Mouse (Mus musculus) stomach, embryonic 16.5 days (tissue): ENCODE data around the gene Nkiras2. TPM values are rescaled to one million over a fixed set of nuclear protein-coding genes. Genes with fewer than 3 reads are reported as not detected.
"Not testable (repeated sequence)": the region's sequence is repeated elsewhere in the genome, so short reads cannot be mapped to it uniquely, and the experiment has no call there.

Experiments used
- ATAC-seq: fragments of 200-750 bp; cut with Nextera tagmentation; 2 replicates; pipeline ENCODE4 v1.8.0; 2017; ENCODE audit warnings: moderate number of reproducible peaks, moderate TSS enrichment; ENCODE audit not compliant: insufficient read depth, low FRiP score
- H3K27ac ChIP-seq: fragments of 300-500 bp; sonication (generic); 2 replicates; pipeline ENCODE4 v1.5.1; 2014; ENCODE audit warnings: low read length
- H3K27me3 ChIP-seq: fragments of 300-500 bp; sonication (generic); 2 replicates; pipeline ENCODE4 v1.6.1; 2014; ENCODE audit warnings: low read length, control low read depth, mixed read lengths; ENCODE audit not compliant: control insufficient read depth, insufficient read depth
- H3K36me3 ChIP-seq: fragments of 300-500 bp; sonication (generic); 2 replicates; pipeline ENCODE4 v1.6.1; 2014; ENCODE audit warnings: low read length; ENCODE audit not compliant: control insufficient read depth, insufficient read depth
- H3K4me1 ChIP-seq: fragments of 300-500 bp; sonication (generic); 2 replicates; pipeline ENCODE4 v1.6.1; 2014; ENCODE audit warnings: low read length, control low read depth, mixed read lengths; ENCODE audit not compliant: control insufficient read depth, insufficient read depth
- H3K4me2 ChIP-seq: fragments of 300-500 bp; sonication (generic); 2 replicates; pipeline ENCODE4 v1.6.1; 2014; ENCODE audit warnings: low read depth, low read length, mixed read lengths
- H3K4me3 ChIP-seq: fragments of 300-500 bp; sonication (generic); replicated peaks from 2 replicates; pipeline ENCODE4 v1.5.1; 2014; ENCODE audit warnings: mild to moderate bottlenecking, low read length
- H3K9ac ChIP-seq: fragments of 300-500 bp; sonication (generic); 2 replicates; pipeline ENCODE4 v1.6.1; 2014; ENCODE audit warnings: low read length
- H3K9me3 ChIP-seq: fragments of 300-500 bp; sonication (generic); replicated peaks from 2 replicates; pipeline ENCODE4 v1.6.1; 2016; ENCODE audit warnings: low read length, control low read depth; ENCODE audit not compliant: control insufficient read depth
- WGBS: fragments of 180-500 bp; shearing (Covaris S2); extraction: QIAGEN DNeasy Blood & Tissue Kit; methylation state at CpG from one replicate; pipeline ENCODE4 v1.1.7; 2014; 5-methylcytosine and 5-hydroxymethylcytosine counted together
- polyA plus RNA-seq: library from polyadenylated mRNA; unstranded; fragments of >200 nt; fragmentation: Nextera tagmentation; extraction: Ambion mirVana; gene quantifications from 2 replicates; pipeline ENCODE4 v1.2.1, GENCODE M21; 2015

The Nkiras2 gene
- polyA plus RNA-seq, 1 experiment from 2014 or later = 60.7 TPM

DNA sequence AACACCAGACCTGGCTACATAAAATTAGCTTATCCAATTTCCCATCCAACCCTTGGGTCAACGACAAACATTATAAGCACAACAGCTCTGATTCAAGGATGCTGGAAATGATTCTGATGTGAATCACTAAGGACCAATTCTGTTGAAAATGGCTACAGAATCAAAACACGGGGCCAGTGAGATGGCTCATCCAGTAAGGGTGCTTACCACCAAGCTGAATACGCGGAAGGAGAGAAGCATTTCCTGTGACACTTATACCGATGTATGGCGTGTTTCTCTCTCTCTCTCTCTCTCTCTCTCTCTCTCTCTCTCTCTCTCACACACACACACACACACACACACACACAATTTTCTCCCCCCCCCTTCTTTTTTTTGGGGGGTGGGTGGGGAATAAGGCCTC is 11.9 kb upstream of the Nkiras2 start:
- H3K4me2 ChIP-seq = no peak overlapping the region

GRCm38 (mm10) chr11:100608796-100609195 is 10.2 kb upstream of the Nkiras2 start:
- no peak overlapping the region for H3K9ac ChIP-seq
- no peak overlapping the region for H3K4me3 ChIP-seq
- H3K4me1 ChIP-seq = peaks cover 6% of the 10 kb centered on the region; the same call in 1 of the 2 replicates
- no peaks in the 10 kb centered on the region for H3K27me3 ChIP-seq
- H3K4me2 ChIP-seq = no peak overlapping the region
- no peak overlapping the region for H3K27ac ChIP-seq
- 62% methylated on average over 4 of the region's 4 CpGs for WGBS
- no peaks in the 10 kb centered on the region for H3K36me3 ChIP-seq
- ATAC-seq = no peak
- H3K9me3 ChIP-seq = no peaks in the 10 kb centered on the region

More for the DNA sequence above, 11.9 kb upstream of the Nkiras2 start:
- ATAC-seq = no peak
- H3K9me3 ChIP-seq = no peaks in the 10 kb centered on the region
- H3K36me3 ChIP-seq = no peaks in the 10 kb centered on the region
- H3K27ac ChIP-seq = no peak overlapping the region
- H3K4me1 ChIP-seq = peaks cover 6% of the 10 kb centered on the region; the same call in 1 of the 2 replicates
- H3K27me3 ChIP-seq = no peaks in the 10 kb centered on the region
- H3K4me3 ChIP-seq = no peak overlapping the region
- WGBS = 85% methylated on average over 6 of the region's 6 CpGs
- no peak overlapping the region for H3K9ac ChIP-seq

- Histone ChIP-seq H3K27ac (no peak overlapping the region), H3K4me1 (peaks cover 6% of the 10 kb centered on the region; the same call in 1 of the 2 replicates), H3K36me3 (no peaks in the 10 kb centered on the region), H3K4me3 (no peak overlapping the region), H3K27me3 (no peaks in the 10 kb centered on the region), H3K9ac (no peak overlapping the region), H3K4me2 (no peak overlapping the region), H3K9me3 (no peaks in the 10 kb centered on the region)
- no peak for ATAC-seq
- WGBS = 72% methylated on average over 5 of the region's 5 CpGs
Observed at GRCm38 (mm10) chr11:100609355-100609996, 9.6 kb upstream of the Nkiras2 start.

DNA sequence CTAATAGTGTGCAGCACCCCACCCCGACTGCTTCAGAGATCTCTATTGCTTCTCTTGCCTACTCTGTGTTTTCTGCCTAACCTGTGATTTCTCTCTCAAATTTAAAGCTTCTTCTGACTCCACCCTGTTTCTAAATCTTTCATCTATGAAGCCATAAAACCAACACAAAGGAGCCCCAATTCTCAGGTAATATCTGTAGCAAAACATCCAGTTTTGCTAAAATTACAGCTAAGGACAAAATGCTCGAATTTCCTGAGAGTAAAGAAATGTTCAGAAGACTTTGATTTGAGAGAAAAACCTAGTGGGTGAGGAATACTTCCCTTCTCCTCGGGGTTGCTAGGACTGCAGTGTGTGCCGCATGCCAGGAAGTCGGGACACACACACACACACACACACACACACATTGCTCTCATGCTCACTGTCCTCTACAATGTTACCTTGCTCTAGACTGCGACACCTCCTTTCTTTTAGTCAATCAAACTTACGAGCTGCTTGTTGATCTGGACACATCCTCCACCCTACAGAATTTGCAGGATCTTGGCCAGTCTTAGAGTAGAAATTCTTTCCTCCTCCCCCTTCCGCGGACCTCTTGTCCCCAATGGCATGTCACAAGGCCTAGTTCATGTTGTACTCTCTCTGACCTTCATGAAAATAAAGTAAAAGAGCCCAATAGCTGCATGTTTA is 8.9 kb upstream of the Nkiras2 start:
- Histone ChIP-seq H3K4me2 (no peak overlapping the region), H3K27ac (no peak overlapping the region), H3K9ac (no peak overlapping the region), H3K27me3 (no peaks in the 10 kb centered on the region), H3K9me3 (no peaks in the 10 kb centered on the region), H3K36me3 (no peaks in the 10 kb centered on the region), H3K4me3 (no peak overlapping the region), H3K4me1 (peaks cover 6% of the 10 kb centered on the region; the same call in 1 of the 2 replicates)
- 79% methylated on average over 9 of the region's 9 CpGs for WGBS
- ATAC-seq = no peak

- H3K9me3 ChIP-seq = no peaks in the 10 kb centered on the region
- no peaks in the 10 kb centered on the region for H3K36me3 ChIP-seq
- H3K9ac ChIP-seq = no peak overlapping the region
- no peak overlapping the region for H3K27ac ChIP-seq
- ATAC-seq = no peak
- peaks cover 9% of the 10 kb centered on the region; the same call in 1 of the 2 replicates for H3K4me1 ChIP-seq
- WGBS = 86% methylated on average over 6 of the region's 6 CpGs
- no peak overlapping the region for H3K4me3 ChIP-seq
- H3K27me3 ChIP-seq = no peaks in the 10 kb centered on the region
- H3K4me2 ChIP-seq = no peak overlapping the region
Observed at GRCm38 (mm10) chr11:100611627-100612026, 7.4 kb upstream of the Nkiras2 start.

DNA sequence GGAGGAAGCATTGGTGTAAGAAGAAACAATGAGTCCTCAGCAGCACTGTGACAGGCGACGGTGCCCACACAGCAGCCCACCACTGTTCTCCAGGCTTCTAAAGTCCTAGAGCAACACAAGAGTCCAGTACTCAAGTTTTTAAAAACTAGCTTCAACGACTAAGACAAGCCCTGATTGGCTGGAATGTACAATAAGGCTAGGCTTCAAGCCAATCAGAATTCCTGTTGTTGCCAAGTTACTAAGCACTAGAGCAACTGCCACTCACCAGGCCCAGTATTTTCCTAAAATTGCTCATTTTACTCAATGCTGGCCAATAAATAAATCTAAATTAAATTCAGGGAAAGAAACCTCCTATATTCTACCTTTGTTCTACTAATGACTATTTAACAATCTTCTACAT is 5.8 kb upstream of the Nkiras2 start:
- no peak overlapping the region for H3K4me3 ChIP-seq
- no peak for ATAC-seq
- peak overlapping the region; percentile 53; the same call in 1 of the 2 replicates for H3K27ac ChIP-seq
- peaks cover 20% of the 10 kb centered on the region for H3K4me1 ChIP-seq
- no peaks in the 10 kb centered on the region for H3K36me3 ChIP-seq
- H3K27me3 ChIP-seq = no peaks in the 10 kb centered on the region
- WGBS = 66% methylated on average over 3 of the region's 3 CpGs
- no peaks in the 10 kb centered on the region for H3K9me3 ChIP-seq
- 0 out of 2 replicates have a peak overlapping the region, but pooled peaks have one; percentile 43 for H3K9ac ChIP-seq
- 0 out of 2 replicates have a peak overlapping the region, but pooled peaks have one; percentile 9 for H3K4me2 ChIP-seq

GRCm38 (mm10) chr11:100616332-100616731 is 2.7 kb upstream of the Nkiras2 start:
- peaks cover 16% of the 10 kb centered on the region for H3K4me1 ChIP-seq
- no peak overlapping the region for H3K4me2 ChIP-seq
- no peak overlapping the region for H3K9ac ChIP-seq
- no peak overlapping the region for H3K27ac ChIP-seq
- H3K9me3 ChIP-seq = no peaks in the 10 kb centered on the region
- 82% methylated on average over 5 of the region's 5 CpGs for WGBS
- no peak for ATAC-seq
- H3K4me3 ChIP-seq = no peak overlapping the region
- H3K27me3 ChIP-seq = no peaks in the 10 kb centered on the region
- H3K36me3 ChIP-seq = no peaks in the 10 kb centered on the region

DNA sequence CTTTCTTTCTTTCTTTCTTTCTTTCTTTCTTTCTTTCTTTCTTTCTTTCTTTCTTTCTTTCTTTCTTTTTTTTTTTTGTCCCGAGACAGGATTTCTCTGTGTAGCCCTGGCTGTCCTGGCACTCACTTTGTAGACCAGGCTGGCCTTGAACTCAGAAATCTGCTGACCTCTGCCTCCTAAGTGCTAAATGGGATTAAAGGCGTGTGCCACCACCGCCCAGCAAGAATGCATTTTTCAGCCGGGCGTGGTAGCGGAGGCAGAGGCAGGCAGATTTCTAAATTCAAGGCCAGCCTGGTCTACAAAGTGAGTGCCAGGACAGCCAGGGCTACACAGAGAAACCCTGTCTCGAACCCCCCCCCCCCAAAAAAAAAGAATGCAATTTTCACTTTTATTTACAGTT is 2.2 kb upstream of the Nkiras2 start:
- not testable (repeated sequence) for H3K27me3 ChIP-seq, H3K36me3 ChIP-seq, H3K9me3 ChIP-seq, H3K4me3 ChIP-seq, ATAC-seq, H3K9ac ChIP-seq, H3K27ac ChIP-seq, H3K4me2 ChIP-seq
- peaks cover 16% of the 10 kb centered on the region for H3K4me1 ChIP-seq
- WGBS = 96% methylated on average over 7 of the region's 7 CpGs

- Histone ChIP-seq H3K27ac (no peak overlapping the region), H3K9me3 (no peaks in the 10 kb centered on the region), H3K9ac (0 out of 2 replicates have a peak overlapping the region, but pooled peaks have one; percentile 34), H3K4me1 (peaks cover 16% of the 10 kb centered on the region), H3K4me2 (peak overlapping the region; percentile 72), H3K36me3 (no peaks in the 10 kb centered on the region), H3K27me3 (no peaks in the 10 kb centered on the region), H3K4me3 (peak overlapping the region; percentile 82; the same call in 1 of the 2 replicates)
- 59% methylated on average over 4 of the region's 4 CpGs for WGBS
- ATAC-seq = no peak
Observed at GRCm38 (mm10) chr11:100617480-100617879, 1.6 kb upstream of the Nkiras2 start.
